Mouse (Mus musculus) embryonic facial prominence, embryonic 10.5 days (tissue): ENCODE data around the gene Hnrnpul2. TPM values are rescaled to one million over a fixed set of nuclear protein-coding genes. Genes with fewer than 3 reads are reported as not detected.

ENCODE experiments used
- DNase-seq: peaks from one replicate; pipeline ENCODE4 v3.0.0-alpha.2; 2017; ENCODE audit warnings: low spot score
- H3K27ac ChIP-seq: fragments of 300-500 bp; sonication (generic); replicated peaks from 2 replicates; pipeline ENCODE4 v1.5.1; 2016; ENCODE audit warnings: mild to moderate bottlenecking
- H3K27me3 ChIP-seq: fragments of 300-500 bp; sonication (generic); replicated peaks from 2 replicates; pipeline ENCODE4 v1.6.1; 2016; ENCODE audit warnings: low read depth, mild to moderate bottlenecking; ENCODE audit not compliant: poor library complexity, severe bottlenecking
- H3K36me3 ChIP-seq: fragments of 300-500 bp; sonication (generic); replicated peaks from 2 replicates; pipeline ENCODE4 v1.6.1; 2016; ENCODE audit warnings: mild to moderate bottlenecking, moderate library complexity
- H3K4me1 ChIP-seq: fragments of 300-500 bp; sonication (generic); 2 replicates; pipeline ENCODE4 v1.6.1; 2016
- H3K4me3 ChIP-seq: fragments of 300-500 bp; sonication (generic); 2 replicates; pipeline ENCODE4 v1.5.1; 2016; ENCODE audit warnings: mild to moderate bottlenecking, moderate library complexity
- H3K9me3 ChIP-seq: fragments of 300-500 bp; sonication (generic); 2 replicates; pipeline ENCODE4 v1.6.1; 2016; ENCODE audit warnings: mild to moderate bottlenecking
- WGBS: fragments of 180-500 bp; shearing (Covaris S2); methylation state at CpG from one replicate; pipeline ENCODE4 v1.1.7; 2016; 5-methylcytosine and 5-hydroxymethylcytosine counted together
- polyA plus RNA-seq: library from polyadenylated mRNA; unstranded; fragments of >200 nt; fragmentation: Nextera tagmentation; extraction: Ambion mirVana; gene quantifications from 2 replicates; pipeline ENCODE4 v1.2.1, GENCODE M21; 2016

Gene Hnrnpul2
- polyA plus RNA-seq, 1 experiment from 2014 or later, result 5.0 TPM

DNA sequence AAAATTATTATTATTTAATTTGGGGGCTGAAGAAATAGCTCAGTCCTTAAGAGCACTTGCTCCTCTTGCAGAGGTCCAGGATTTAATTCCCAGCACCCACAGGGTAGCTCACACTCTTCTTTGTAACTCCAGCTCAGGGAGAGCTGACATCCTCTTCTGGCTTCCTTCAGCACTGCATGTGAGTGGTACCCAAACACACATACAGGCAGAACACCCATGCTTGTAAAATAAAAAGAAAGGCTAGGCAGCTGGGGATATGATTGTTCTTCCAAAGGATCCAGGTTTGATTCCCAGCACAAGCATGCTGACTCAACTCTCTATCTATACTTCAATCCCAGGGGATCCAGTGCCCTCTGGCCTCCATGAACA is 20.9 kb upstream of the Hnrnpul2 start:
- no peak for DNase-seq
- Histone ChIP-seq H3K9me3 (no peaks in the 10 kb centered on the region), H3K4me3 (peak overlapping the region; percentile 87), H3K4me1 (peaks cover 27% of the 10 kb centered on the region), H3K27me3 (no peaks in the 10 kb centered on the region), H3K27ac (peak overlapping the region; percentile 89; the same call in 1 of the 2 replicates), H3K36me3 (peaks cover 37% of the 10 kb centered on the region)

DNA sequence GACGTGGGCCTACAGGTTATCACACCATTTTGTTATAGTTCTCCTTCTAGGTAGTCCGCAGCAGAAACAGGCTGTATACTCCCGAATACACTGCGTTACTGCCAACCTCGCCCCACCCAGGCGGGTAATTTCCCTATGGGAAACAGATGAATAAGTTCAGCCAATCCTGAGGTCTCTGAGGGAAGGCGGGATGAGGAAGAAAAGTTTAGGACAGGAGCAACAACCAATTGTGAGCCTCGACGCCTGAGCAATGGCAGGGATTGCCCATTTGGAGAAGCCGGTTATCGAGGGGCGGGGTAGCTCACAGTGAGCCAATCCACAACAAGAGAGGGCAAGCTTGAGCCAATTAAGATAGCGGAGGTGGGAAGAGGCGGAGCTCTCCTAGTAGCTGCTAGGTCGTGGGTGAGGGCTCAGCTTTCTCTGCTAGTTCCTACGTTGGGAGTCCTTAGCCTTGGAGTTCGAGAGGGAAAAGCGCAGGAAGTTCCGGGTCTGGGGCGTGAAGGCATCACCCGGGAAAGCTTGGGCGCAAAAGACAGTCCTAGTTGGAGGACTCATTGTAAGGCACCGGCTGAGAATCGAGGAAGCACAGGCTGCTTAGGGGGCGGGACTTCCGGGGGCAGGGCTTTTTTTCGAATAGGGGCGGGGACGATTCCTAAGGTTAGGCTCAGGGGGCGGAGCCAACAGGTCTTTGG is 17.5 kb upstream of the Hnrnpul2 start, which contains the start of gene Zbtb3:
Gene Zbtb3, plus strand, starts transcription at position 426 of the 692 bp plus-strand sequence.
- Histone ChIP-seq H3K27ac (peak within 1 kb of the TSS; percentile 91), H3K36me3 (peaks cover 44% of the 10 kb centered on the region), H3K4me3 (peak within 1 kb of the TSS; percentile 71), H3K27me3 (no peaks in the 10 kb centered on the region), H3K4me1 (peaks cover 24% of the 10 kb centered on the region), H3K9me3 (no peaks in the 10 kb centered on the region)
- WGBS, result under 1% methylated on average over 30 of the region's 30 CpGs
- peak; percentile 95 for DNase-seq

DNA sequence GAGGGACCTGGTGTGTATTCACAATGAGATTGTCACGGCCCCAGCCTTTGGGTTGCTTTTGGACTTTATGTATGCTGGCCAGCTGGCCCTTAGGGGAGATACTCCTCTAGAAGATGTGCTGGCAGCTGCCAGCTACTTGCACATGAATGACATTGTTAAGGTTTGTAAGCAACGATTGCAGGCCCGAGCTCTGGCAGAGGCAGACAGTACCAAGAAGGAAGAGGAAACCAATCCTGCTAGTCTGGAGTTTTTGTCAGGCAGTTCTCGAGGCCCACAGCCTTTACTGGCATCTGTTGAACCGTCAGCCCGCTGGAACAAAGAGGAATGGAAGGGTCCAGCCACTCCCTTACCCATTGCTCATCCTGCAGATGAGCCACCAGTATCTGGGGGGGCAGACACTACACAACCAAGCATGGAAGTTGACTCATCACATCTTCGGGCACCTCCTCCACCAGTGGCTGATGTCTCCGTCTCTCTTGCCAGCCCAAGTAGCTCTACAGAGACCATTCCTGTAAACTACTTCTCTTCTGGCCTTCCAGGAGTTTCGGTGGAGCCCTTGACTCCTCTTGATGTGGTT is 16.5 kb upstream of the Hnrnpul2 start:
- WGBS, result 91% methylated on average over 9 of the region's 9 CpGs
- peak overlapping the region; percentile 91 for H3K27ac ChIP-seq
- peaks cover 55% of the 10 kb centered on the region for H3K36me3 ChIP-seq
- H3K27me3 ChIP-seq, result no peaks in the 10 kb centered on the region
- peaks cover 18% of the 10 kb centered on the region for H3K4me1 ChIP-seq
- peak overlapping the region; percentile 71 for H3K4me3 ChIP-seq
- no peaks in the 10 kb centered on the region for H3K9me3 ChIP-seq
- DNase-seq, result no peak

DNA sequence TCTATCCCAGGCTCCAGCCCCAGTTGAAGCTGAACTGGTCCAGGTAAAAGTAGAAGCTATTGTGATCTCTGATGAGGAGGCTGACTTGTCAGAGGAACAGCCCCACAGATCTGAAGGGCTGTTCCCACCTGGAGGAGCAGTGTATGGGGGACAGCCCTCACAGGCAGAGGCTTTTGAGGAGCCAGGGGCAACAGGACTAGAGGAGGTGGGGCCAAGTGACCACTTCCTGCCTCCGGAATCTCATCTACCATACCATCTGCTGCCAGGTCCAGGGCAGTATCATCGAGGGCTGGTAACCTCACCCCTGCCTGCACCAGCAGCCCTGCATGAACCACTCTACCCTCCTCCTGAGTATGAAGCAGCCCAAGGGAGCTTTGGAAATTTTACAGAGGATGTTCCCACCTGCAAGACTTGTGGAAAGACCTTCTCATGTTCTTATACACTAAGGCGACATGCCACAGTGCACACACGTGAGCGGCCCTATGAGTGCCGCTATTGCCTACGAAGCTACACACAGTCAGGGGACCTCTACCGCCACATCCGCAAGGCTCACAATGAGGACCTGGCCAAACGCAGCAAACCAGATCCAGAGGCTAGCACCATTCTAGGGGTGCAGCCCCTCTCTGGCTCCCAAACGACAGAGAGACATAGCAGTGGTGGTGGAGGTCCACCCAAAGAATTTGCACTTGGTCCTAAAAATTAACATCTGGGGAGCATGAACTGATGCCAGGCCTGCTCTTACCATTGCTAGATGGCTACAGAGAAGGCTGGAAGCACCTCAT is 15.7 kb upstream of the Hnrnpul2 start:
- no peak overlapping the region for H3K4me3 ChIP-seq
- 92% methylated on average over 11 of the region's 11 CpGs for WGBS

DNA sequence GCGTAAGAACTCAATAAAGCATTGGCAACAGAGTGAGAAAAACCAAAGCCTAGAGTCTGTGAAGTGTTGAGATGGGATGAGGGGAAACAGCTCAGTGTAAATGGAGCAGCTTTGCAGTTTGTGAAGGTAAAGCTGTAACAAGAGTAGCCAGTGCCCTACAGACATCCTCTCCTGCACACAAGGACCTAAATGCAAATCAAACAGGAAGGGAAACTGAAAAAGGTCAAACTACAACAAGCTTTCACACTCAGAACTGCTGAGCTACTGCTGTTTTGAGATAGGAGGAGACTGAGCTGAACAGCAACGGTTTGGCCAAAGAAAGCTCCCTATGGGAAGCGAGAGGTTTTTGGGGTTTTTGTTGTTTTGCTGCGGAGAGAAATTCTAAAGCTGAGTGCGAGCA is 13.0 kb upstream of the Hnrnpul2 start:
- H3K27ac ChIP-seq, result no peak overlapping the region
- H3K36me3 ChIP-seq, result peaks cover 89% of the 10 kb centered on the region
- 92% methylated on average over 5 of the region's 5 CpGs for WGBS
- peaks cover 10% of the 10 kb centered on the region for H3K4me1 ChIP-seq
- H3K4me3 ChIP-seq, result no peak overlapping the region
- no peaks in the 10 kb centered on the region for H3K27me3 ChIP-seq
- no peaks in the 10 kb centered on the region for H3K9me3 ChIP-seq
- DNase-seq, result no peak

More for the DNA sequence above, 15.7 kb upstream of the Hnrnpul2 start:
- Histone ChIP-seq H3K36me3 (peaks cover 62% of the 10 kb centered on the region), H3K4me1 (peaks cover 14% of the 10 kb centered on the region), H3K27ac (no peak overlapping the region), H3K9me3 (no peaks in the 10 kb centered on the region), H3K27me3 (no peaks in the 10 kb centered on the region)
- no peak for DNase-seq

DNA sequence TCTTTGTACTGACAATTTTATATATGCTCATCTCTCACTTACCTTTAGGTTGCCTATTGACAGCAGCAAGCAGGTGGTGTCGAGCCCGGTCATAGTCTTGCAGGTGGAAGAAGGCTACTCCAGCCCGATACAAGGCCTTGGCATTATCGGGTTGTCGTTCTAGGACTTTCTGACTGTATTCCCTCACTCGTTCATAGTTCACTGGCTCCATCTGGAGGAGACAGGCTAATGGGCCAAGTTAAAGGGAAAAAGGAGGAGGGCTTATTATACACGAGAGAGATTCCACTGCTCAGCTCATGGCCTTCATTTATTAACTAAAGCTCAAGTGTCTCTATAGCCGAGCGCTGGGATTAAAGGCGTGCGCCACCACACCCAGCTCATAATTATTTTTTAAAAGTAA is 4.0 kb upstream of the Hnrnpul2 start:
- Histone ChIP-seq H3K4me3 (no peak overlapping the region), H3K36me3 (peaks cover 69% of the 10 kb centered on the region), H3K27ac (no peak overlapping the region), H3K9me3 (no peaks in the 10 kb centered on the region), H3K4me1 (peaks cover 29% of the 10 kb centered on the region), H3K27me3 (no peaks in the 10 kb centered on the region)
- DNase-seq, result no peak
- 88% methylated on average over 11 of the region's 11 CpGs for WGBS

DNA sequence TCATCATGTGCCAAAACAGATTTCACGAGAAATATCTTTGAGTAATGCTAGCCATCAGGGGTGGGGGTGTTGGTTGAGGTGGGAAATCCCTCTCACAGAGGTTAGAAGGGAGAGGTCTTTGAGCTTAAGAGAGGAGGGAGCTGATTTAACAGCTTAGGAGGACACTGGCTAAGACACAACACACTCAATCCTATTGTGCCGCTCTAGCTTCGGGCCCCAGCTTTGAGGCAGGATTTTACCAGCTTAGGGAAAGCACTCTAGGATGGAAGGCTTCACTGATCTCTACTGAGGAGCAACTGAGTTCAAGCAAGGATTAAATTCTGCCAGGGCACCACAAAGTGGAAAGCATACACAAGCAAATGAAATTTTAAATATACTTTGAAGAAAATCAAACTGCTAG is 2.8 kb upstream of the Hnrnpul2 start:
- H3K4me3 ChIP-seq, result peak overlapping the region; percentile 100

DNA sequence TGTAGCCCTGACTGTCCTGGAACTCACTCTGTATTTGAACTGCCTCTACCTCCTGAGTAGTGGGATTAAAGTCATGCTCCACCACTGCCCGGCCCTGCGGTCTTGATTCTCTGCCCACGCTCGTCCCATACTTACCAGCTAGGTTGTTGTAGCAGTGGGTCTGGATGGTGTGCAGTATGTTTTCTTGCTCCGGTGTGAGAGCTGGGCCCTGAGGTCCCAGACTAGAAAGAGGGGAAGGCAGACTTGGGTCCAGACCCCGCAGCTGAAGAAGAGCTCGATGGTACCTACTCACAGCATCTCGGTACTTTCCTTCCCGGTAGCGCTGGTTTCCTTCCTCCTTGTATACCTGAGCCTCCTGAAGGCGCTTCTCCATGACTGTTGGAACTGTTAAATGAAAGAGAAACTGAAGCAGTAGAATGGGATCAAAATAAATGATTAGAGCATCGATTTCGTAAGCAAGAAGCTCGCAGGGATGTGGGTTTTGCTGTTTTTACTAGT is 1.5 kb upstream of the Hnrnpul2 start:
- Histone ChIP-seq H3K36me3 (peaks cover 58% of the 10 kb centered on the region), H3K9me3 (no peaks in the 10 kb centered on the region), H3K27me3 (no peaks in the 10 kb centered on the region), H3K4me1 (peaks cover 48% of the 10 kb centered on the region), H3K4me3 (peak overlapping the region; percentile 100), H3K27ac (peak overlapping the region; percentile 97)
- DNase-seq, result no peak
- 38% methylated on average over 14 of the region's 14 CpGs for WGBS

More for the DNA sequence above, 2.8 kb upstream of the Hnrnpul2 start:
- no peak for DNase-seq
- no peak overlapping the region for H3K27ac ChIP-seq
- H3K36me3 ChIP-seq, result peaks cover 60% of the 10 kb centered on the region
- no peaks in the 10 kb centered on the region for H3K9me3 ChIP-seq
- peaks cover 37% of the 10 kb centered on the region for H3K4me1 ChIP-seq
- WGBS, result 81% methylated on average over 3 of the region's 3 CpGs
- no peaks in the 10 kb centered on the region for H3K27me3 ChIP-seq

DNA sequence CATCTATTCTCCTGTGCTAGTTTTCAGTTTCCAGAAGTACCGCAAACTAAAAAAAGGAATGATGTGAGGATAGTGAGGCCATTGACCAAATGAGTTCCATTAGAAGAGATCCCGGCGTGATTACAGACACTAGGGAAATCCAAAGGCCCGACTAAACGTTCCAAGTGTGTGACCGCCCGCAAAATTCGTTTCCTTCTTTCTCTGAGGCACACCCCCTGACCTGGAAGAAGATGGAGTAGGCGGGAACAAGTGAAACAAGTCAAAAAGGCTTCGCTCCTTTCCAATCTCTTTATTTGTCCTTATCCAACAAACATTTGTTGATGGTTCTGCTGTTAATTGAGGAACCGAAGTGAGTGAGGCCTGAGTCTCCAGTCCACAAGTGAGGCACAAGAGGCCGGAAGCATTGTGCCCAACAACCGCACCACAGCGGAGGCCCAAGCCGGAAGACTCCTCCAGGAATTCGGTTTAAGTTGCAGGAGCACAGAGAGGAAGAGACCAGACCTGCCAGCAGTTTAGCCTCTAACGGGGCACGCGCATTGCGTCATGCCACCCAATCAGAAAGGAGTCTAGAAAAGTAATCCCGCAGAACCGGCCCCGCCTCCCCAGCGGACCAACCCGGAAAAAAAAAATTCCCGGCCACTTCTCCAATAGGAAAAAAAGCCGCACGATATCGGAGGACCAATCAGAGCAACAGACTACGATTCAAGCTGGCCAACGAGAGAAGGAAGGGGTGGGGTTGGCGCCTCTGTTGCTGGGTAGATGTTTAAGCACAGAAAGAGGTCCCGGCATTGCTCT is 812 bp upstream of the Hnrnpul2 start, which contains the start of gene Ttc9c:
Gene Ttc9c, minus strand, starts transcription at position 533 of the 795 bp plus-strand sequence.
- H3K36me3 ChIP-seq, result peaks cover 58% of the 10 kb centered on the region

DNA sequence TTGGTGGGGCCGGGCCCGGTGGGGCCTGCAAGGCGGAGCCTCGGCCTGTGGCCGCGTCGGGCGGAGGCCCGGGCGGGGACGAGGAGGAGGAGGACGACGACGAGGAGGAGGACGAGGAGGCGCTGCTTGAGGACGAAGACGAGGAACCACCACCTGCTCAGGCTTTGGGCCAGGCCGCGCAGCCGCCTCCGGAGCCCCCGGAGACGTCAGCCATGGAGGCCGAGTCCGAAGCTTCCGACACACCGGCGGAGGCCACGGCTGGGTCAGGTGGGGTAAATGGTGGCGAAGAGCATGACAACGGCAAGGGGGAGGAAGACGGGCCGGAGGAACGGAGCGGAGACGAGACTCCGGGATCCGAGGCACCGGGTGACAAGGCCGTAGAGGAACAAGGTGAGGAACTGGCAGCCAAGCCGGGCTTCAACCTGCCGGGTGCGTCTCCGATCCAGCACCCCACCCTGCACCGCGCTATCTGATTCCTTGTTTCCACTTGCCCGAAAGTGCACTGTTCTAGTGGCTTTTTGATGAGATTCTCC is 680 bp downstream of the Hnrnpul2 start:
- Histone ChIP-seq H3K27ac (peak overlapping the region; percentile 97), H3K9me3 (no peaks in the 10 kb centered on the region), H3K27me3 (no peaks in the 10 kb centered on the region), H3K4me3 (peak overlapping the region; percentile 100), H3K4me1 (peaks cover 46% of the 10 kb centered on the region), H3K36me3 (peaks cover 58% of the 10 kb centered on the region)
- no peak for DNase-seq
- under 1% methylated on average over 48 of the region's 48 CpGs for WGBS

More for the DNA sequence above, 812 bp upstream of the Hnrnpul2 start, which contains the start of gene Ttc9c:
- no peaks in the 10 kb centered on the region for H3K27me3 ChIP-seq
- under 1% methylated on average over 33 of the region's 33 CpGs for WGBS
- H3K4me3 ChIP-seq, result peak within 1 kb of the TSS; percentile 100
- no peaks in the 10 kb centered on the region for H3K9me3 ChIP-seq
- DNase-seq, result peak; percentile 97
- peaks cover 48% of the 10 kb centered on the region for H3K4me1 ChIP-seq
- peak within 1 kb of the TSS; percentile 97 for H3K27ac ChIP-seq

DNA sequence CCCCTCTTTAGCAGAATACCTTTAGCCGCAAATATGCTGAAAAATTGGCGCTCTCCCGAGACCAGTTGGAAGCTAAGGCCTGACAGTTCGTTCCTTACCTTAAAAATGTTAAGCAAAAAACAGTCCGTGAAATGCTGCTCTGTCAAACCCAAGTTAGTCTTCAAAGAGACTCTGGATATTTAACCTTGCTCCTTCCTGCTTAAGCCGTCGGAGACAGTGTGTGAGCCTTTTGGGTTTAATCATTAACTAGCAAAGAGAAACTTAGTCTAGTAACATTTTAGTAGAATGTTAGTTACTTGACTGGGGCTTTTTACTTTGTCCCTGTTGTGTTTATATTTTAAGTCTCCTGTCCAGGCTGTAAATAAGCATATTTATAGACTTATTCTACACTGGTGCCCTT is 1.3 kb downstream of the Hnrnpul2 start:
- no peaks in the 10 kb centered on the region for H3K9me3 ChIP-seq
- no peak for DNase-seq
- H3K27ac ChIP-seq, result peak overlapping the region; percentile 97
- H3K27me3 ChIP-seq, result no peaks in the 10 kb centered on the region
- 4% methylated on average over 7 of the region's 7 CpGs for WGBS
- peak overlapping the region; percentile 100 for H3K4me3 ChIP-seq
- peaks cover 59% of the 10 kb centered on the region for H3K36me3 ChIP-seq
- peaks cover 41% of the 10 kb centered on the region for H3K4me1 ChIP-seq
